In the genomic region with DNA sequence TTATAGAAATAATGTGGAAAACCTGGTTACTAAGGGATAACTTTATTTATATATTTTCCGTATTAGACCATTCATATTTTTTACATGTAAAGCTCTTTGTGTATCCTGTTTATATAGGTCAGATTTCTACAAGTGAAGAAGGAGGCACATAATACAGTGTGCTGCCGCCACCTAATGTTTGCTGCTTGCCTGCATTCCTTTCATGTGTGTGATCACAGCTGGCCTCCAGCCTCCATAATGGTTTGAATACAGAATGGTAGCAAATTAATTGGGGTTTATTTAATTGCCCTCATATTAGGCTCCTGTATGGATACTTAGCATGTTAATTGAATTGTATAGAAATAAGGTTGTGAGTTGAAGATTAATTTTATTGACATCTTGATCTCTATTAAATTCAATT, we compare ENCODE assay signal across 8 mouse cellular contexts.
DNase-seq lines count a peak whose midpoint lies in the region; ATAC-seq and TF ChIP-seq lines count a peak whose summit lies in the region.

No protein-coding gene starts in this region.

- peak; percentile 66 for TF ChIP-seq CTCF in lung, embryonic 14.5 days (IDR thresholded peaks at IDR 0.05; ENCODE audit: low read depth)

- no peaks in the 10 kb centered on the region for H3K36me3 ChIP-seq in lung, embryonic 14.5 days (ENCODE audit: insufficient read depth)

- peaks cover 8% of the 10 kb centered on the region; the same call in 1 of the 2 replicates for H3K4me1 ChIP-seq in lung, embryonic 14.5 days (ENCODE audit: insufficient read depth)

- ATAC-seq in lung, embryonic 14.5 days (ENCODE audit: insufficient read depth) = 0 out of 2 replicates have a peak, but pooled peaks have one; percentile 39
- no peak for ATAC-seq in megakaryocyte progenitor cell, adult 5-6 weeks (replicated peaks; ENCODE audit: poor library complexity)

- no peak overlapping the region for H3K4me3 ChIP-seq in lung, embryonic 14.5 days (ENCODE audit: low read depth, low read length)

- no peak overlapping the region for H3K9ac ChIP-seq in lung, embryonic 14.5 days

- H3K27me3 ChIP-seq in lung, embryonic 14.5 days (ENCODE audit: insufficient read depth, low read length) = no peaks in the 10 kb centered on the region

- no peaks in the 10 kb centered on the region for H3K9me3 ChIP-seq in lung, embryonic 14.5 days (ENCODE audit: low read depth, low read length)

- WGBS in lung, embryonic 14.5 days = 30% methylated on average over 2 of the region's 2 CpGs

- DNase-seq in adrenal gland, postnatal 10 days = peak; percentile 31
- no peak for DNase-seq in adrenal gland, adult 8-10 months
- DNase-seq in left cerebral cortex, postnatal 4 days = peak; percentile 52
- DNase-seq in left cerebral cortex, postnatal 36 days (ENCODE audit: low spot score in 2 of 2) = no peak
- DNase-seq in cerebellum, postnatal 25 days = peak; percentile 60 to 76
- DNase-seq in lung, embryonic 14.5 days = peak; percentile 80
- DNase-seq in adrenal gland, adult 2 months = no peak

- H3K27ac ChIP-seq in lung, embryonic 14.5 days (ENCODE audit: low read depth) = no peak overlapping the region

- intact Hi-C loops in left cerebral cortex, postnatal 4 days (cut with DNase I) = loop anchor here (10.0 kb wide), 1 partner anchor 80 kb away; no protein-coding TSS in a partner anchor
- intact Hi-C loops in left cerebral cortex, postnatal 36 days (cut with DNase I) = loop anchor here (2.0 to 10.0 kb wide), 2 partner anchors 60 to 90 kb away; a partner anchor contains a TSS

- no peak overlapping the region for H3K4me2 ChIP-seq in lung, embryonic 14.5 days

Comparison
In these comparisons a context has a peak if more than half of its experiments do, and no peak if none do; other contexts are left out.
1. DNase-seq: peak in adrenal gland, postnatal 10 days (single experiment), left cerebral cortex, postnatal 4 days (single experiment), cerebellum, postnatal 25 days (2 of 2) and lung, embryonic 14.5 days (single experiment); none in adrenal gland, adult 8-10 months (single experiment), left cerebral cortex, postnatal 36 days (0 of 2) and adrenal gland, adult 2 months (single experiment).